Mouse (Mus musculus): ENCODE results near the gene Rpl7l1. TPM values are rescaled to one million over a fixed set of nuclear protein-coding genes. Genes with fewer than 3 reads are reported as not detected.
"Not testable (repeated sequence)": the region's sequence is repeated elsewhere in the genome, so short reads cannot be mapped to it uniquely, and the experiment has no call there.

Gene Rpl7l1
- polyA plus RNA-seq, 1 experiment from 2014 or later = 178 TPM

GRCm38 (mm10) chr17:46809131-46809830 is 26.8 kb upstream of the Rpl7l1 start:
- peaks cover 79% of the 10 kb centered on the region for H3K36me3 ChIP-seq
- no peak for ATAC-seq (ENCODE audit: insufficient number of reproducible peaks, insufficient read depth, low FRiP score, low TSS enrichment, low read depth)
- WGBS = 85% methylated on average over 6 of the region's 6 CpGs
- no peaks in the 10 kb centered on the region for H3K9me3 ChIP-seq
- H3K4me2 ChIP-seq = no peak overlapping the region
- H3K9ac ChIP-seq = no peak overlapping the region
- H3K27me3 ChIP-seq = no peaks in the 10 kb centered on the region
- H3K4me1 ChIP-seq = no peaks in the 10 kb centered on the region
- no peak overlapping the region for H3K27ac ChIP-seq
- H3K4me3 ChIP-seq = no peak overlapping the region

- H3K36me3 ChIP-seq = peaks cover 75% of the 10 kb centered on the region
- no peaks in the 10 kb centered on the region for H3K4me1 ChIP-seq
- no peak overlapping the region for H3K27ac ChIP-seq
- 89% methylated on average over 10 of the region's 10 CpGs for WGBS
- H3K9ac ChIP-seq = no peak overlapping the region
- H3K4me3 ChIP-seq = no peak overlapping the region
- no peak for ATAC-seq (ENCODE audit: insufficient number of reproducible peaks, insufficient read depth, low FRiP score, low TSS enrichment, low read depth)
- no peaks in the 10 kb centered on the region for H3K9me3 ChIP-seq
- H3K4me2 ChIP-seq = no peak overlapping the region
- no peaks in the 10 kb centered on the region for H3K27me3 ChIP-seq
Observed at GRCm38 (mm10) chr17:46808376-46808775, 25.9 kb upstream of the Rpl7l1 start.

GRCm38 (mm10) chr17:46801761-46802160 is 19.3 kb upstream of the Rpl7l1 start:
- Histone ChIP-seq H3K9me3 (no peaks in the 10 kb centered on the region), H3K27ac (no peak overlapping the region), H3K4me2 (no peak overlapping the region), H3K4me1 (peaks cover 5% of the 10 kb centered on the region; the same call in 1 of the 2 replicates), H3K4me3 (no peak overlapping the region), H3K9ac (no peak overlapping the region), H3K36me3 (peaks cover 65% of the 10 kb centered on the region), H3K27me3 (no peaks in the 10 kb centered on the region)
- ATAC-seq (ENCODE audit: insufficient number of reproducible peaks, insufficient read depth, low FRiP score, low TSS enrichment, low read depth) = no peak
- 88% methylated on average over 6 of the region's 6 CpGs for WGBS

- Histone ChIP-seq H3K27me3 (no peaks in the 10 kb centered on the region), H3K9me3 (no peaks in the 10 kb centered on the region), H3K27ac (no peak overlapping the region), H3K4me2 (no peak overlapping the region), H3K9ac (no peak overlapping the region), H3K36me3 (peaks cover 48% of the 10 kb centered on the region), H3K4me3 (no peak overlapping the region), H3K4me1 (peaks cover 5% of the 10 kb centered on the region; the same call in 1 of the 2 replicates)
- no peak for ATAC-seq (ENCODE audit: insufficient number of reproducible peaks, insufficient read depth, low FRiP score, low TSS enrichment, low read depth)
- WGBS = 77% methylated on average over 10 of the region's 10 CpGs
Observed at GRCm38 (mm10) chr17:46799680-46800079, 17.2 kb upstream of the Rpl7l1 start.

- H3K9ac ChIP-seq = no peak overlapping the region
- no peak overlapping the region for H3K4me2 ChIP-seq
- ATAC-seq (ENCODE audit: insufficient number of reproducible peaks, insufficient read depth, low FRiP score, low TSS enrichment, low read depth) = no peak
- no peaks in the 10 kb centered on the region for H3K9me3 ChIP-seq
- no peak overlapping the region for H3K27ac ChIP-seq
- WGBS = 11% methylated on average over 8 of the region's 8 CpGs
- H3K4me1 ChIP-seq = peaks cover 5% of the 10 kb centered on the region; the same call in 1 of the 2 replicates
- no peaks in the 10 kb centered on the region for H3K27me3 ChIP-seq
- peaks cover 36% of the 10 kb centered on the region for H3K36me3 ChIP-seq
- no peak overlapping the region for H3K4me3 ChIP-seq
Observed at GRCm38 (mm10) chr17:46797386-46797785, 14.9 kb upstream of the Rpl7l1 start.

- H3K27ac ChIP-seq = no peak overlapping the region
- H3K36me3 ChIP-seq = peaks cover 29% of the 10 kb centered on the region
- no peaks in the 10 kb centered on the region for H3K9me3 ChIP-seq
- H3K4me3 ChIP-seq = no peak overlapping the region
- no peaks in the 10 kb centered on the region for H3K27me3 ChIP-seq
- H3K4me2 ChIP-seq = no peak overlapping the region
- H3K4me1 ChIP-seq = peaks cover 5% of the 10 kb centered on the region; the same call in 1 of the 2 replicates
- ATAC-seq (ENCODE audit: insufficient number of reproducible peaks, insufficient read depth, low FRiP score, low TSS enrichment, low read depth) = no peak
- 68% methylated on average over 4 of the region's 4 CpGs for WGBS
- no peak overlapping the region for H3K9ac ChIP-seq
Observed at GRCm38 (mm10) chr17:46796743-46797142, 14.3 kb upstream of the Rpl7l1 start.

GRCm38 (mm10) chr17:46792963-46793362 is 10.5 kb upstream of the Rpl7l1 start:
- Histone ChIP-seq H3K9me3 (no peaks in the 10 kb centered on the region), H3K4me2 (no peak overlapping the region), H3K9ac (no peak overlapping the region), H3K36me3 (no peaks in the 10 kb centered on the region), H3K27ac (no peak overlapping the region), H3K4me1 (peaks cover 5% of the 10 kb centered on the region; the same call in 1 of the 2 replicates), H3K4me3 (no peak overlapping the region), H3K27me3 (no peaks in the 10 kb centered on the region)
- ATAC-seq (ENCODE audit: insufficient number of reproducible peaks, insufficient read depth, low FRiP score, low TSS enrichment, low read depth) = no peak
- 83% methylated on average over 2 of the region's 2 CpGs for WGBS

- H3K4me3 ChIP-seq; H3K4me1 ChIP-seq; H3K9ac ChIP-seq; ATAC-seq (ENCODE audit: insufficient number of reproducible peaks, insufficient read depth, low FRiP score, low TSS enrichment, low read depth); H3K36me3 ChIP-seq; H3K27me3 ChIP-seq; H3K4me2 ChIP-seq; H3K27ac ChIP-seq; H3K9me3 ChIP-seq: not testable (repeated sequence)
- WGBS = 61% methylated on average over 2 of the region's 2 CpGs
Observed at GRCm38 (mm10) chr17:46787974-46788373, 5.5 kb upstream of the Rpl7l1 start.

- ATAC-seq (ENCODE audit: insufficient number of reproducible peaks, insufficient read depth, low FRiP score, low TSS enrichment, low read depth) = no peak
Observed at GRCm38 (mm10) chr17:46786952-46787351, 4.5 kb upstream of the Rpl7l1 start.

GRCm38 (mm10) chr17:46783222-46783565 is 722 bp upstream of the Rpl7l1 start:
- no peaks in the 10 kb centered on the region for H3K27me3 ChIP-seq
- H3K9me3 ChIP-seq = no peaks in the 10 kb centered on the region
- 0 out of 2 replicates have a peak overlapping the region, but pooled peaks have one; percentile 86 for H3K9ac ChIP-seq
- H3K4me1 ChIP-seq = peaks cover 5% of the 10 kb centered on the region
- H3K4me2 ChIP-seq = peak overlapping the region; percentile 64
- peaks cover 26% of the 10 kb centered on the region for H3K36me3 ChIP-seq
- peak overlapping the region; percentile 72 for H3K4me3 ChIP-seq
- ATAC-seq (ENCODE audit: insufficient number of reproducible peaks, insufficient read depth, low FRiP score, low TSS enrichment, low read depth) = no peak
- WGBS = 74% methylated on average over 2 of the region's 2 CpGs
- peak overlapping the region; percentile 88 for H3K27ac ChIP-seq

More at GRCm38 (mm10) chr17:46786952-46787351, 4.5 kb upstream of the Rpl7l1 start:
- Histone ChIP-seq H3K27me3 (no peaks in the 10 kb centered on the region), H3K4me2 (no peak overlapping the region), H3K9ac (no peak overlapping the region), H3K4me3 (no peak overlapping the region), H3K4me1 (no peaks in the 10 kb centered on the region), H3K9me3 (no peaks in the 10 kb centered on the region), H3K36me3 (no peaks in the 10 kb centered on the region), H3K27ac (no peak overlapping the region)
- 89% methylated on average over 5 of the region's 5 CpGs for WGBS

- no peak for ATAC-seq (ENCODE audit: insufficient number of reproducible peaks, insufficient read depth, low FRiP score, low TSS enrichment, low read depth)
Observed at GRCm38 (mm10) chr17:46781876-46782275, 596 bp downstream of the Rpl7l1 start.

GRCm38 (mm10) chr17:46776087-46776486 is 6.4 kb downstream of the Rpl7l1 start:
- no peak for ATAC-seq (ENCODE audit: insufficient number of reproducible peaks, insufficient read depth, low FRiP score, low TSS enrichment, low read depth)
- Histone ChIP-seq H3K27me3 (no peaks in the 10 kb centered on the region), H3K36me3 (peaks cover 66% of the 10 kb centered on the region), H3K9ac (no peak overlapping the region), H3K4me3 (no peak overlapping the region), H3K9me3 (no peaks in the 10 kb centered on the region), H3K27ac (no peak overlapping the region), H3K4me2 (no peak overlapping the region), H3K4me1 (peaks cover 22% of the 10 kb centered on the region)
- WGBS = 89% methylated on average over 3 of the region's 3 CpGs

More at GRCm38 (mm10) chr17:46781876-46782275, 596 bp downstream of the Rpl7l1 start:
- Histone ChIP-seq H3K27ac (peak overlapping the region; percentile 88), H3K4me3 (peak overlapping the region; percentile 72), H3K4me2 (peak overlapping the region; percentile 64), H3K4me1 (peaks cover 5% of the 10 kb centered on the region), H3K9me3 (no peaks in the 10 kb centered on the region), H3K9ac (peak overlapping the region; percentile 86), H3K27me3 (no peaks in the 10 kb centered on the region), H3K36me3 (peaks cover 39% of the 10 kb centered on the region)
- 4% methylated on average over 11 of the region's 11 CpGs for WGBS
